Mouse (Mus musculus): ENCODE measurements around the gene Cyp2f2.

Cyp2f2 gene

GRCm38 (mm10) chr7:27119676-27120075 is at the start of gene Cyp2f2:
Cyp2f2 (plus strand) TSS chr7:27119909.
- DNase-seq: no peak

- DNase-seq: no peak
These were observed 41.1 kb upstream of the Cyp2f2 start for GRCm38 (mm10) chr7:27078641-27079040.

GRCm38 (mm10) chr7:27081625-27082024 is 38.1 kb upstream of the Cyp2f2 start:
- no peak for DNase-seq

DNA sequence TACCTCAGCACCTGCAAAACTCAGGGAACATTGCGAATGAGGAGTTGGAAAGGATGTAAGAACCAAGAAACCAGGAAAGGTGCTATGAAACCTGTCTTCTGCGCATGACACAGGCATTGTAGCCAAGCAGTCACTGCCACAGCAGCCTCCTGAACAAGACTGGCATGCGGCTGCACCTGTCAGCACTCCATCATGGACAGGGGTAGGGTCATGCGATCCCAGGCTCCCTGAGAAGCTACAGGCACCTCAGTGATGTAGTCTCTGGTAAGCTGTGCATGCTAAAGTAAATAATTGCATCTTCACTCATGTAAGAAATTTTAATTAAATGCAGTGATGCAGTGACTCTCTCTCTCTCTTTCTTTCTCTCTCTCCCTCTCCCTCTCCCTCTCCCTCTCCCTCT is 28.7 kb upstream of the Cyp2f2 start:
- DNase-seq: no peak

GRCm38 (mm10) chr7:27092038-27092703 is 27.5 kb upstream of the Cyp2f2 start:
- no peak for DNase-seq

DNA sequence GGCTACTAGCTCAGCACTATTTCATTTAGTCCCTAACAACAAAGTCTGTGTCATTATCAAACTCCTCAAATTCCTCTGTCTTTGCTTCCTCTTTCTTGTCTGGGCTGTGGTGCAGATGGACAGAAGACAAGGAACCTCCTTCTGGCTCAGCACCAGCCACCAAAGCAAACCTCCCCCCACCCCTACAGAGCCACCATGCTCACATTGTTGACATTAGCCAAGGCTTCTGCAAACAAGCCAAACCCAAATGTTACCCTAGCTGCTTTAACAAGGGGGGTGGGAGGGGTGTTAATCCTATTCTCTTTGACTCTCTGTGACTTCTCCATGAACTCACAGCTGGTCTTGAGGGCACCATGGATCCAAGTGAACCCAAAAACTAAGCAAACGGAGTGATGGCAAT is 26.8 kb upstream of the Cyp2f2 start:
- DNase-seq: no peak

GRCm38 (mm10) chr7:27104882-27105281 is 14.8 kb upstream of the Cyp2f2 start:
- no peak for DNase-seq

GRCm38 (mm10) chr7:27110327-27110726 is 9.4 kb upstream of the Cyp2f2 start:
- no peak for DNase-seq

DNA sequence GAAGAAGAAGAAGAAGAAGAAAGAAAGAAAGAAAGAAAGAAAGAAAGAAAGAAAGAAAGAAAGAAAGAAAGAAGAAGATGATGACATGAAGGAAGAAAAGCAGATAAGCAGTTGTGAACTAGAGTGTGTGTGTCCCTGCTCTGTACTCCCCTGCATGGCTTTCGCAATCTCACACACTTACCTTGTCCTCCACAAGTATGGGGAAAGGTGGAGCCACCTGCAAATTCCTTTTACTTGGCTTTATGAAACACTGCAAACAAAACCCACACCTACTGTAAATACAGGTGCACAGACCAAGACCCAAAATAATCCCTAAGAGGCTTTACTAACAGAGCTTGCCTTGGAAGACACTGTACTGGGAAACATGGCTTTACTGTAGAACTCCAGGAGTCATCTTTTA is 8.7 kb upstream of the Cyp2f2 start:
- no peak for DNase-seq

- no peak for DNase-seq
These were observed 7.7 kb upstream of the Cyp2f2 start for GRCm38 (mm10) chr7:27111987-27112386.

DNA sequence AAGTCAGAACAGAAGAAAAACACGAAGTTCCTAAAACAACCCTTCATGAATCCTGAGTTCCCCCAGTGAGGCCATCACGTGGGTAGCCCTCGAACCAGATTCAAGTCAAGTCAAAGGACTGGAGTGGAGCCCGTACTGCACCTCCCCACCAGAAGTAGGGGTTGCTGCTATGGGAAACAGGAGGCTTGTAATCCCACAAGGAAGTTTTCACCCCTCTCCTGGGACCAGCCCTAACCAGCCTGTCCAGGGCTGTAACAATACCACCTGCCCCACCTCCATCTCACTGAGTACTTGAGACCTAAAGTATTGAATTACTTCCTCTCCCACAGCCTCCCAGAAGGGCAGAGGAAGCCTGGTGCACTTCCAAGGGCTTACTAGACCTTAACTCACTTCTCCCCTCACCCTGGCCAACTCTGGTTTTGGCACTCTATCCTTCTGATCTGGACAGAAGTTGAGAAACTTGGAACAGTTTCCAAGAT is 1.6 kb upstream of the Cyp2f2 start:
- peak; percentile 22 to 50 for DNase-seq

DNA sequence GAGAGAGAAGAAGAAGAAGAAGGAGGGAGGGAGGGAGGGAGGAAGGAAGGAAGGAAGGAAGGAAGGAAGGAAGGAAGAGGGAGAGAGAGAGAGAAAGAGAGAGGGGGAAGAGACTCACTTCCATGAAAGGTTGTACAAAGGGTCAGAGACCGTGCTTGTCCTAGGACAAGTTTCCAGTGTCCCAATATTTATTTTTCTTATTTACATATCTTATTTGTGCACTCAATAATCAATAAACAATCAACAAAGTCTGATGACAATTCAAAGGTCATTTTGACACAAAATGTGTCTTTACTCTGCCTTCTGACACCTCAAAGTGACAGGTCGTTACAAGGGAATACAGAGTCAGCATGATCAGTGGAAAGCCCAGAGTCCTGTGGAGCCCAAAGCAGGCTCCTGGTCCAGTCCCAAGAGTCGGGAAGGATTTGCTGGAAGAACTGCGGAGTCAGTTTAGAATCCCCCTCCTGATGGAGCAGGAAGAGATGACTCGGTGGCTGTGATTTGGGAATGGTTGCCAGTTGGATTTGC is 4.7 kb downstream of the Cyp2f2 start:
- DNase-seq: no peak

DNA sequence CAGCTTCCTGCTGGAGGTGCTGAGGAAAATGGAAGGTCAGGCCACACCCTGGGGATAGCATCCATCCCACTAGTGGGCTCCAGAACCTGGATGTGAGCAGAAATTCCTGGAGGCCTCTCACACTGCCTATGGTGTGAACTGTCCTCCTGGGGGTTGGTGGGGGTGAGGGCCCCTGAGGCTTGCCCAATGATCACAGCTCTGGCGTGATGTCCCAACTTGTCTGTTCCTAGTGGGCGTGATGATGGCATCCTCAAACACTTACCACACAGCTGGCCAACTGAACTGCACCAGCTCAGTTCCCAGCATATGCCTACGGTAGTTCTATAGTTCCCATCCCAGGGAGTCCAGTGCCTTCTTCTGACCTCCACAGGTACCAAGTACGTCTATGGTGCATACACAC is 5.3 kb downstream of the Cyp2f2 start:
- no peak for DNase-seq

- DNase-seq: peak; percentile 22 to 62
These were observed 8.5 kb downstream of the Cyp2f2 start for GRCm38 (mm10) chr7:27128162-27128561.

- peak in 1 of 2 experiments; percentile 40 for DNase-seq
These were observed 9.2 kb downstream of the Cyp2f2 start for GRCm38 (mm10) chr7:27128946-27129345.

- peak; percentile 40 to 73 for DNase-seq
These were observed 10.1 kb downstream of the Cyp2f2 start for GRCm38 (mm10) chr7:27129811-27130210.

DNA sequence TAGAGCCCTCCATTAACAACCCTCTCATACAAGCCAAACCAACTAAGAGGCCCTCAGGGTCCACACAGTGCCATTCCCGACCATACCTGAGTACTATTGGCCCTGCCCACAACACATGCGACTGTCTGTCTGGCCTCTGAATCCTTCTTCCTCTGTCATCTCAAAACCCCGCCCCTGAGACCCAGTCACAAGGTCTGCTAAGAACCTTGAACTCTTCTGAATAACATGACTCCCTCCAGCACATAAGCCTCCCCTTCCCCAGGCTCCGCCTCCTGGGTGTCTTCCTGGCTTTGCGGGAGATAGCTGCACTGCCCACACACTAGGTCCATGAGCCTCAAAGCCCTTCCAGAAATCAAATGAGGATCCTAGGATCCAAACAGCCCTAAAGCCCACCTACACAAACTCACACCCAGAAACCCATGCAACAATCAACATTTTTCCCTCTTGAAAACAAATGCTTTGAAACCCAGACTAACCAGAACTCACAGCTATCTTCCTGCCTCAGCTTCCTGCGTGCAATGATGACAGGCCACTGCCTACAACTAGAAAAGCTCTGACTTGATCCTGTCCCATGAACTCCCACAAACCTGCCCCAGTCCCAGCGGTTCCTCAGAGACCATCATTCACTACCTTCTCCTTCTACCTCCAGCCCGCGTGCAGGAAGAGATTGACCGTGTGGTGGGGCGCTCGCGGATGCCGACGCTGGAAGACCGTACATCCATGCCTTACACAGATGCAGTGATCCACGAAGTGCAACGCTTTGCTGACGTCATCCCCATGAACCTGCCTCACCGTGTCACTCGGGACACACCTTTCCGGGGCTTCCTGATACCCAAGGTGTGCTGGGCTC is 11.0 kb downstream of the Cyp2f2 start:
- DNase-seq: peak; percentile 60 to 72

DNA sequence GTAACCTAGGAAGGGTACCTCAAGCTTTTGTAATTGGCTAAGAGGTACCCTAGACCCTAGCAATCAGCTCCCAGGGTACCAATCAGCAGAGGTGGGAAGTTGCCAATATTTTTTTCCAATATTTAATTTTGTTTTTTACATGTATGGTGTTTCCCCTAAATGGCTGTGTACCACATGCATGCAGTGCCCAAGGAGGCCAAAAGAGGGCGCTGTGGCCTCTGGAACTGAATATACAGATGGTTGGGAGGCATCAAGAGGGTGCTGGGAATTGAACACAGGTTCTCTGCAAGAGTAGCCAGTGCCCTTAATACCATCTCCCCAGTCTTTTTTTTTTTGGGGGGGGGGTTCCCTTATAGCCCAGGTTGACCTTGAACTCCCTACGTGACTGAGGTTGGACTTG is 11.7 kb downstream of the Cyp2f2 start:
- no peak for DNase-seq

GRCm38 (mm10) chr7:27132588-27132987 is 12.9 kb downstream of the Cyp2f2 start:
- peak; percentile 30 to 65 for DNase-seq

DNA sequence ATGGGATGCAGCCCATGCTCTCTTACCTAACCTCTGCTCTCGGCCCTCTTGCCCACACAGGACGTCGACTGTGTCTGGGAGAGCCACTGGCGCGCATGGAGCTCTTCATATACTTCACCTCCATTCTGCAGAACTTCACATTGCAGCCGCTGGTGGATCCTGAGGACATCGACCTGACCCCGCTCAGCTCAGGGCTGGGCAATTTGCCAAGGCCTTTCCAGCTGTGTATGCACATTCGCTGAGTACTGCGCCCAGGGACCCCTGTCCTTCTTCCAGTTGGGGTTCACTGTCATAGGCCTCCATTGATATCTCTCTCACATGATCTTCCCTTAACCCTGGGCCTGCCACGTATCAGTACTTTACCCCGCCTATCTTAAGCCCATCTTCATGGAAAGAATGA is 13.4 kb downstream of the Cyp2f2 start:
- peak; percentile 60 to 65 for DNase-seq

DNA sequence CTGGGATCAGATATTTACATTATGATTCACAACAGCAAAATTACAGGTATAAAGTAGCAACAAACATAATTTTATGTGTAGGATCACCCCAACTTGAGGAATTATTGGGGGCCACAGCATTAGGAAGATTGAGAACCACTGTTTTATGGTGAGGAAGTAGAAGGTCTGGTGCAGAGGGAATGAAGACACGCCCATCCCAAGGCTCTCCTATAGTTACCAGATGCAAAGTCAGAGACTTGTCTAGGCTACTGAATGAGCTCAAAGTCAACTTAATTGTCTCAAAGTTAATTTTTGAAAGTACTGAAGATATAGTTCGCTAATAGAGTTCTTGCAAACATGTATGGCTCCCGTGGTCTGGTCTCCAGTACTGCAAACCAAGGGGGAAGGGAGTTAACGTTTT is 14.0 kb downstream of the Cyp2f2 start:
- no peak for DNase-seq

DNA sequence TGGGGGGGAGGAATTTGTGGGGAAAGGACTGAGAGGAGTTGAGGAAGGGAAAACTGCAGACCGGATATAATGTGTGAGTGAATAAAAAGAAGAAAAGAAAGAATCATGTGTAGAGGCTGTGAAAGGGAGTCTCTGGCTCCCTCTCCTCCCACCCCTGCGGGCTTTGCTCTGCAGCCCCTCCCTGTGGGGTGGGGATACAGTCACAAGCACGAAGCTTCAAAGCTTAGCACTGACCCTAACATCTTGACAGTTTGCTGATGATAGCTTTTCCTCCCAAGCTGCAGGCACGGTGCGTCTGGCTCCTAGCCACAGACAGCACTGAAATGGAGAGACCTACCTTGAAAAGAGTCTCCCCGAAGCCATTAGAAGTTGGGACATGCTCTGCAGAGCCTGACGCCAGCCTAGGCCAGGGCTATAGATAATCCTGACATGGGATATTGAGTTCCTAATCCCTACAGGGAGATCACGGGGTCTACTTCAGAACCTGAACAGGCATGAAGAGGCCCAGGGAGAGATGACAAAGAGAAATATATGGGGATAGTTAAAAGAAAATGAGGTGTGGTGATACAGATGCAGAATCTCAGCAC is 16.8 kb downstream of the Cyp2f2 start:
- DNase-seq: no peak

DNA sequence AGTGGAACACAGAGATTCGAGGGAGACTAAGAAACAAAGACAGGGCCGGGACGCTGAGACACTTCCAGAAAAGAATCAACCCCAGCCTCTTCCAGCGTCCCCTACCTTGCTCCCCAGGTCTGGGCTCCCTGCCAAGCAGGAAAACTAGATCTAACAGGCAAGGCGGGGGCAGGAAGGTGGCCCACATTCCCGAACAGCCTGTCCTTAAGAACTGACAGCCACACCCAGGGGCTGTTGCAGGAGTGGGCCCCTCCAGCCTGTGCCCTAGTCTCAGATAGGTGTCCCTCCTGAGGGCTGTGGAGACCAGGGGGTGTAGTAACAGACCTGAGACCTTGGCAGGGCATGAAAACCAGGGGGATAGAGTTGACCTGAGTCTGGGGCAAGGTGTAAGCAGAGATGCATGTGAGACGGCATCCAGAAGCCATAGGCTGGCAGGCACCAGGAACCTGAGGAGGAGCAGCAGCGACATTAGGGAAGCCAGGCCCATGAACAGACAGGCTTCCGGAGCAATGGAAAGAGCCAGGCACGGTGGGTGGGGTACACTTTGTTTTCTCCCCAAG is 33.6 kb downstream of the Cyp2f2 start, which contains the start of gene Cyp2t4:
Gene Cyp2t4 (plus strand): TSS at position 510 of the 560 bp plus-strand sequence.
- DNase-seq: peak in 1 of 2 experiments; percentile 60

Data from kidney, adult 8-10 months (tissue).